Mouse (Mus musculus): ENCODE measurements around the gene Irgm2. TPM values are rescaled to one million over a fixed set of nuclear protein-coding genes. Genes with fewer than 3 reads are reported as not detected.
"Not testable (repeated sequence)": the region's sequence is repeated elsewhere in the genome, so short reads cannot be mapped to it uniquely, and the experiment has no call there.

Irgm2 gene
- polyA plus RNA-seq, 1 experiment, result 22.7 TPM

DNA sequence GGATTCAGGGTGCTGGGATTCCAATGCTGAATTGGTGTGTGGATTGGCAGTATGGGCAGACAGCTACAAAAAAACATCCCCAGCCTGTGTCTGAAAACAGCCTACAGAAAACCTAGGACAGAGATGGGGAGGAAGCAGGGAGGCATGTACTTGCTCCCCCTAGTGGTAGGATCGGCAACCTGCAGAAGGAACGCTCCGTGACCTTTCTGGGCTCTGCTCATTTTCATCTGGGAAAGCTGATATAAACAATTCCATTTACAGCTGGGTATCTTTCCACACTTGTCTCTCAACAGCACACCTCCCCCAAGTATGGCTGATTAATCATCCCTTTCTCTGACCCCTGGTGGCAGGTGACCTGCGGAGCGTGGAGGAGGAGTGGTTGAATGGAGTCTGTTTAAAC, 26.2 kb downstream of the Irgm2 start:
- TF ChIP-seq POLR2A (IDR thresholded peaks at IDR 0.05; ENCODE audit: low read depth, low read length) (no peak), CTCF (IDR thresholded peaks at IDR 0.05; ENCODE audit: extremely low read depth, insufficient read length, insufficient replicate concordance, low read depth, low read length) (peak; percentile 96; the same call in 1 of the 2 replicates)
- Histone ChIP-seq H3K4me1 (ENCODE audit: control insufficient read depth, insufficient read depth, insufficient read length, low read length) (peaks cover 7% of the 10 kb centered on the region; the same call in 1 of the 2 replicates), H3K4me3 (ENCODE audit: low read depth, low read length) (no peak overlapping the region), H3K27me3 (ENCODE audit: control insufficient read depth, insufficient read depth, low read length) (no peaks in the 10 kb centered on the region), H3K36me3 (ENCODE audit: control insufficient read depth, insufficient read depth, low read length) (peaks cover 3% of the 10 kb centered on the region; the same call in 1 of the 2 replicates), H3K27ac (ENCODE audit: insufficient read depth, low read depth, low read length) (no peak overlapping the region)
- WGBS, result 10% methylated on average over 5 of the region's 5 CpGs

DNA sequence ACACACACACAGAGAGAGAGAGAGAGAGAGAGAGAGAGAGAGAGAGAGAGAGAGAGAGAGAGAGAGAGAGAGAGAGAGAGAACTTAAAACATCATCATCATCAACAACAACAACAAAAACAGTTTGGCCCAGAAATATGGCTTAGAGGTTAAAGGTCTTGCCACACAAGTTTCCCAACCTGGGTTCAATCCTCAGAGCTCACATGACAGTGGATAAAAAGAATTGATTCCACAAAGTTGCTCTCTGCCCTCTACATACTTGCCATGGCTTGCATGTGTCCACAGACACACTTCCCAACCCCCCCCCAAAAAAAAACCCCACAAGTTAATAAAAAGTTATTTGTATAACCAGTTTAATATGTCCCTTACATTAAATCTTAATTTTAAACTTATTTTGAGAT, 27.0 kb downstream of the Irgm2 start:
- H3K27ac ChIP-seq (ENCODE audit: insufficient read depth, low read depth, low read length), result no peak overlapping the region
- H3K4me3 ChIP-seq (ENCODE audit: low read depth, low read length), result no peak overlapping the region
- TF ChIP-seq POLR2A (IDR thresholded peaks at IDR 0.05; ENCODE audit: low read depth, low read length) (no peak), CTCF (IDR thresholded peaks at IDR 0.05; ENCODE audit: extremely low read depth, insufficient read length, insufficient replicate concordance, low read depth, low read length) (no peak)
- no peaks in the 10 kb centered on the region for H3K27me3 ChIP-seq (ENCODE audit: control insufficient read depth, insufficient read depth, low read length)
- H3K36me3 ChIP-seq (ENCODE audit: control insufficient read depth, insufficient read depth, low read length), result no peaks in the 10 kb centered on the region; the same call in 1 of the 2 replicates
- peaks cover 7% of the 10 kb centered on the region; the same call in 1 of the 2 replicates for H3K4me1 ChIP-seq (ENCODE audit: control insufficient read depth, insufficient read depth, insufficient read length, low read length)

DNA sequence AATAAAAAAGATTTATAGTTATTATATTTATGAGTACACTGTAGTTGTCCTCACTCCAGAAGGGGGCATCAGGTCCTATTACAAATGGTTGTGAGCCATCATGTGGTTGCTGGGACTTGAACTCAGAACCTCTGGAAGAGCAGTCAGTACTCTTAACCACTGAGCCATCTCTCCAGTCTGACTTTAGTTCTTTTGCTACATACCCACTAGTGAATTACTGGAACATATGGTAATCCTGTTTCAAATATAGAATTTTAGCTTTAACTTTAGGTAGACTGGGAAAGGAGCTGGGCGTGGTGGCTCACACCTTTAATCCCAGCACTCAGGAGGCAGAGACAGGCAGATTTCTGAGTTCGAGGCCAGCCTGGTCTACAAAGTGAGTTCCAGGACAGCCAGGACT, 28.6 kb downstream of the Irgm2 start:
- not testable (repeated sequence) for H3K36me3 ChIP-seq (ENCODE audit: control insufficient read depth, insufficient read depth, low read length); H3K4me3 ChIP-seq (ENCODE audit: low read depth, low read length); H3K27me3 ChIP-seq (ENCODE audit: control insufficient read depth, insufficient read depth, low read length); H3K4me1 ChIP-seq (ENCODE audit: control insufficient read depth, insufficient read depth, insufficient read length, low read length); H3K27ac ChIP-seq (ENCODE audit: insufficient read depth, low read depth, low read length)
- WGBS, result 85% methylated on average over 2 of the region's 2 CpGs

DNA sequence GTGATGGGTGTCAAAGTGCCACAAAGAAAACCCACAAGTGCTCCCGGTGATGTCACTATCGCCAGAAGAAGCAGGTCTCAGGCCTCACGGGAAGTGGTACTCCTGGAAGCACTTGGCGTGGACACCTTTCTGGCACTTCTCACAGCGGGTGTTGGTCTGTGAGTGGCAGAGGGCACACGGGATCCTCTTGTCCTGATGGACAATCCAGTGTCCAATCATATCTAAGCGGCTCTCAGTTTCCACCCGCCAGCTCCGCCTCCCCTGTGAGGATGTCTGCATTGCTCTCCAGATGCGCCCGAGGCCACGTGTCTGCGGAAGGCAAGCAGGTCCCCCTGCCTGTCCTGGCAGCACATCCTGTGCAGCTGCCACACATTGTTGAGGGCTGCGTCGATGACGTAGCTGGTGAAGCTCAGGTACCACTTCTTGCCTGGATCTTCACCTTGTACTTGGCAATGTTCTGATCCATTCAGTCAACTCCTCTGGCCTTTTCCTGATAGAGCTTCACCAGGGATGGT, 31.0 kb downstream of the Irgm2 start:
- no peaks in the 10 kb centered on the region for H3K27me3 ChIP-seq (ENCODE audit: control insufficient read depth, insufficient read depth, low read length)
- H3K36me3 ChIP-seq (ENCODE audit: control insufficient read depth, insufficient read depth, low read length), result no peaks in the 10 kb centered on the region
- H3K4me1 ChIP-seq (ENCODE audit: control insufficient read depth, insufficient read depth, insufficient read length, low read length), result peaks cover 3% of the 10 kb centered on the region; the same call in 1 of the 2 replicates
- no peak overlapping the region for H3K27ac ChIP-seq (ENCODE audit: insufficient read depth, low read depth, low read length)
- H3K4me3 ChIP-seq (ENCODE audit: low read depth, low read length), result no peak overlapping the region
- TF ChIP-seq CTCF (IDR thresholded peaks at IDR 0.05; ENCODE audit: extremely low read depth, insufficient read length, insufficient replicate concordance, low read depth, low read length) (no peak), POLR2A (IDR thresholded peaks at IDR 0.05; ENCODE audit: low read depth, low read length) (no peak)
- 66% methylated on average over 16 of the region's 16 CpGs for WGBS

DNA sequence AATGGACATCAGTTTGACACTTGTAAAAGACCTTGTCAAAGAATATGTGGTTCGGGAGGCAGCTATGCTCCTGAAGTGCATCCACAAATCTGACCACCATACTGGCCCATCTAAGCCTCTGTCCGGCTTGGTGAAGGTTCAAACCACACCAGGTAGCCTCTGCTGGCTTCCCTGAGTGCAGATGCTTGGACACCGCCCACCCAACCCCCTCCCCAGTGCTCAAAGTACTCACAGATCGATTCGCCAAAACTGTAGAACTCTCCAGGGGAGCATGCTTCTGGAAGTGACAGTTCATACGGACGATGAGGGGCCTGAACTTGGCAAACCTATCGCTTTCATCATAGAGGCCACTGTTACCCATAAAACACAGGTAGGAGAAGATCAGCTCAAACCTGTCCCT, 31.7 kb downstream of the Irgm2 start:
- TF ChIP-seq CTCF (IDR thresholded peaks at IDR 0.05; ENCODE audit: extremely low read depth, insufficient read length, insufficient replicate concordance, low read depth, low read length), result no peak
- no peak for TF ChIP-seq POLR2A (IDR thresholded peaks at IDR 0.05; ENCODE audit: low read depth, low read length)

DNA sequence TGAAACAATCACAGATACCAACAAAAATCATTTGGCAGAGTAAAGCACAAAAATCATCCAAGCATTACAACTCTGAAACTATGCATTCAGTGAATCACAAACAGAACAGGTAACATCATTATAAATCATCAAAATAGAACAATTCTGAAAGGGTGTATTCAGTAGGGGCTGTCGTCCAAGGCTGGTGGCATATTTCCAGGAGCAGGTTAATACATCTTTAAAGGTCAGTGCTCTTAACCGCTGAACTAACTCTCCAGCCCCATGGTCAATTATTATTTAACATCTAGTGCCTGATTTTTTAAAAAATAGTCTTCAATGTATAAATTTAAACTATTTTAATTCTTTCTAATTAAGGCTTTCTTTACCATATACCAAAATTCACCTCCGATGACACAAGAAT, 35.1 kb downstream of the Irgm2 start:
- H3K27ac ChIP-seq (ENCODE audit: insufficient read depth, low read depth, low read length); H3K4me3 ChIP-seq (ENCODE audit: low read depth, low read length); H3K4me1 ChIP-seq (ENCODE audit: control insufficient read depth, insufficient read depth, insufficient read length, low read length); H3K36me3 ChIP-seq (ENCODE audit: control insufficient read depth, insufficient read depth, low read length); H3K27me3 ChIP-seq (ENCODE audit: control insufficient read depth, insufficient read depth, low read length): not testable (repeated sequence)
- 73% methylated on average over 3 of the region's 3 CpGs for WGBS

More for the DNA sequence above, 31.7 kb downstream of the Irgm2 start:
- Histone ChIP-seq H3K4me3 (ENCODE audit: low read depth, low read length) (no peak overlapping the region), H3K27me3 (ENCODE audit: control insufficient read depth, insufficient read depth, low read length) (no peaks in the 10 kb centered on the region), H3K27ac (ENCODE audit: insufficient read depth, low read depth, low read length) (no peak overlapping the region), H3K4me1 (ENCODE audit: control insufficient read depth, insufficient read depth, insufficient read length, low read length) (peaks cover 4% of the 10 kb centered on the region; the same call in 1 of the 2 replicates), H3K36me3 (ENCODE audit: control insufficient read depth, insufficient read depth, low read length) (no peaks in the 10 kb centered on the region)
- WGBS, result 85% methylated on average over 8 of the region's 8 CpGs

DNA sequence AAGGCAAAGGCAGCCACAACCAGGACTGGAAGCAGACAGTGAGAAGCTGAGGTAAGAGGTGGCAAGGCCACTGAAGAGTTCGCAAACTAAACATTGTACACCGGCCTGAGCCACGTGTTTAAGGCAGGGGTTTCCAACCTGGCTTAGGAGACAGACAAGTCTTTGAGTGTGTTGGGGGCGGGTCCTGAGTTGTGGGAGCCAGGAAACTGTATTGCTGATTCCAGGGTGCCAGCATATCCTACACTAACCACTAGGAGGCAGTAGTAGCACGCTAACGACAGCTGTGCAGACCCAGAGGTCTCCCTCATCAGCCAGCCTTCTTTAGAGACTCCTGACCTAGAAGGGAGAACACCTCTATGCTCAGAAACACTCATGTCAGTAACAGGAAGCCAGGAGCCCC, 35.7 kb downstream of the Irgm2 start:
- H3K4me1 ChIP-seq (ENCODE audit: control insufficient read depth, insufficient read depth, insufficient read length, low read length), result peaks cover 10% of the 10 kb centered on the region
- H3K4me3 ChIP-seq (ENCODE audit: low read depth, low read length), result no peak overlapping the region
- H3K27ac ChIP-seq (ENCODE audit: insufficient read depth, low read depth, low read length), result no peak overlapping the region
- no peaks in the 10 kb centered on the region for H3K27me3 ChIP-seq (ENCODE audit: control insufficient read depth, insufficient read depth, low read length)
- no peaks in the 10 kb centered on the region for H3K36me3 ChIP-seq (ENCODE audit: control insufficient read depth, insufficient read depth, low read length)
- TF ChIP-seq POLR2A (IDR thresholded peaks at IDR 0.05; ENCODE audit: low read depth, low read length) (no peak), CTCF (IDR thresholded peaks at IDR 0.05; ENCODE audit: extremely low read depth, insufficient read length, insufficient replicate concordance, low read depth, low read length) (peak; percentile 84; the same call in 1 of the 2 replicates)
- 25% methylated on average over 6 of the region's 6 CpGs for WGBS
